Mouse (Mus musculus): ENCODE results near the gene Unc13a.

DNA sequence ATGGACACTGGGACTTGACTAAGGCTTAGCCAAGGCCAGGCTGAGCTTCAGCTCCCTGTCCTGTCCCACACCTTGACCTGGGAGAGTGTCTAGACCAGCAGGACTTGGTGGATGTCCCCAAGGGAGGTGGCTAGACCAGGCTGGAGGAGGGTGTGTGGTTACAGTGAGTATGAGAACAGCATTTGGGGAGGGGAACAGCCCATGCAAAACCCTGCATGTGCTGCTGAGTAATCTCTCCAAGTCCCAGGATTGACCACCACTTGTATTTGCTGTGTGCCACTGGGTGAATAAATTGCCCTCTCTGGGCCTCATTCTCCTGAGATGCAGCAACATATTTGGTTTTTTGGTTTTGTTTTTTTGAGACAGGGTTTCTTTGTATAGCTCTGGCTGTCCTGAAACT lies 73.2 kb downstream of the Unc13a start:
- TF ChIP-seq POLR2A (IDR thresholded peaks at IDR 0.05; ENCODE audit: insufficient read length, low read depth) (no peak), USF1 (IDR thresholded peaks at IDR 0.05; ENCODE audit: low read depth) (no peak), REST (IDR thresholded peaks at IDR 0.05; ENCODE audit: insufficient read depth, insufficient read length) (no peak)
